Mouse (Mus musculus): ENCODE data around the gene Prkca.

GRCm38 (mm10) chr11:108376815-108377214, 33.1 kb upstream of the Prkca start:
- TF ChIP-seq POLR2A (IDR thresholded peaks at IDR 0.05; ENCODE audit: insufficient read depth, low read length), result no peak
- no peak for TF ChIP-seq CTCF (IDR thresholded peaks at IDR 0.05; ENCODE audit: low read depth, low read length)
- TF ChIP-seq EP300 (IDR thresholded peaks at IDR 0.05; ENCODE audit: insufficient read depth, low read depth, low read length), result no peak
